Mouse (Mus musculus) E14TG2a.4 (cell line): ENCODE measurements around the gene Nphp1.

Experiments used
- H3K27me3 ChIP-seq: 2 replicates; pipeline ENCODE4 v1.6.1; 2014; ENCODE audit warnings: low read length, control low read depth; ENCODE audit not compliant: insufficient read depth
- H3K36me3 ChIP-seq: 2 replicates; pipeline ENCODE4 v1.6.1; 2014; ENCODE audit warnings: low read length, control low read depth; ENCODE audit not compliant: insufficient read depth
- H3K4me1 ChIP-seq: replicated peaks from 2 replicates; pipeline ENCODE4 v1.6.1; 2014; ENCODE audit warnings: low read depth, low read length, control low read depth
- H3K4me3 ChIP-seq: replicated peaks from 2 replicates; pipeline ENCODE4 v1.5.1; 2014; ENCODE audit warnings: mild to moderate bottlenecking, low read length
- H3K9me3 ChIP-seq: 2 replicates; pipeline ENCODE4 v1.6.1; 2014; ENCODE audit warnings: low read length, control low read depth
- CTCF ChIP-seq: conservative IDR thresholded peaks from 2 replicates; pipeline ENCODE4 v1.5.1; 2014; ENCODE audit warnings: low read length
- NANOG ChIP-seq: IDR thresholded peaks from 2 replicates; pipeline ENCODE4 v1.6.1; 2014; ENCODE audit warnings: borderline replicate concordance, low read length, mixed read lengths
- POU5F1 ChIP-seq: IDR thresholded peaks from 2 replicates; pipeline ENCODE4 v1.6.1; 2014; ENCODE audit warnings: low read length, borderline replicate concordance

The Nphp1 gene

DNA sequence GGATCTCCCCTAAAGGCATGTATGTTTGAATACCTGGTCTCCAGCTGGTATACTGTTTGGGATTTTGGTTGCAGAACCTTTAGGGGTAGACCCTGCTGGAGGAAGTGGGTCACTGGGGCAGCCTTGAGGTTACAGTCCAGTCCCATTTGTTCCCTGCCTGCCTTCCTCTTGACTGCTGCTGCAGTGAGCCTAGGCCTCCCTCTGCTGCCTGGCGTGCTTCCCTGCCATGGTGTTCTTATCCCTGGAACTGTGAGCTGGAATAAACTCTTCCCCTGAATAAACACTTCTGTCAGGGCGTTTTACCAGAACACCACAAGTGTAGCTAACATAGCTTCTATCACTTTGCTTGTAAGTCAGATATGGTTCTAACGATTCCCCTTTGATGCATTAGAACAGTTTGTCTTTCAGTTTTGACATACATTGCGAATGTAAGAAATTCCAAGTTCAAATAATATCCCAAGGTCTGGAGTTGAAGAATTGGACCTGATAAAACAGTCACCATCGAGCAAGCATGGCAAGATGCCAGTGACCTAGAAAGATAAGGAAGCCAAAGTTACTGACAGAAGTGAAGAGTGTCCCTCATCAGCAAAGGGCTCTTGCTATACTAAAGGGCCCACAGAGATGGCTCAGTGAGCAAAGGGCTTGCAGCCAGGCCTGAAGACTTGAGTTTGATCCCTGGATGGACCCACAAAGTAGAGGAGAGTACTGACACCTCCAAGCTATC lies 29.4 kb downstream of the Nphp1 start:
- Histone ChIP-seq H3K4me3 (no peak overlapping the region), H3K9me3 (no peaks in the 10 kb centered on the region), H3K4me1 (peaks cover 14% of the 10 kb centered on the region), H3K27me3 (peaks cover 11% of the 10 kb centered on the region; the same call in 1 of the 2 replicates), H3K36me3 (no peaks in the 10 kb centered on the region)
- TF ChIP-seq CTCF (no peak), POU5F1 (no peak), NANOG (no peak)

DNA sequence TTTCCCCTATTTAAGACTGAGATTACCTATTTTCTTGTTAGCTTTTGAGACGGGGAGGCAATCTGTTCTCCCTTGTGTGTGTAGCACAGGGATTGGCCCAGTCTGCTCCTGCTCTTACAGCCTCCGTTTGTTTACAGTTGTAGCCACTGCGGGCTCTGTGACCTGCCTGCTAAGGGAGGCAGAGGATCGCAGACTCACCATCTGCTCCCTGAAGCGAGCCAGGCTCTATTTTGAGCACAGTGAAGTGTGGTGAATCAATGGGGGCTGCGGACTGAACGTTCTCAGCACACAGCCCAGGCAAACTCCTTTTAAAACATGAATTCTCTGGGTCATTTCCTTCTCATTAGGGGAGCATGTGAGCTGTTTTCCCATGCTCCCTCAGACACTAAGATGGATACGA lies 31.5 kb downstream of the Nphp1 start:
- Histone ChIP-seq H3K36me3 (no peaks in the 10 kb centered on the region), H3K4me3 (no peak overlapping the region), H3K27me3 (peaks cover 11% of the 10 kb centered on the region; the same call in 1 of the 2 replicates), H3K4me1 (peaks cover 14% of the 10 kb centered on the region), H3K9me3 (no peaks in the 10 kb centered on the region)
- TF ChIP-seq POU5F1 (no peak), CTCF (no peak), NANOG (no peak)

DNA sequence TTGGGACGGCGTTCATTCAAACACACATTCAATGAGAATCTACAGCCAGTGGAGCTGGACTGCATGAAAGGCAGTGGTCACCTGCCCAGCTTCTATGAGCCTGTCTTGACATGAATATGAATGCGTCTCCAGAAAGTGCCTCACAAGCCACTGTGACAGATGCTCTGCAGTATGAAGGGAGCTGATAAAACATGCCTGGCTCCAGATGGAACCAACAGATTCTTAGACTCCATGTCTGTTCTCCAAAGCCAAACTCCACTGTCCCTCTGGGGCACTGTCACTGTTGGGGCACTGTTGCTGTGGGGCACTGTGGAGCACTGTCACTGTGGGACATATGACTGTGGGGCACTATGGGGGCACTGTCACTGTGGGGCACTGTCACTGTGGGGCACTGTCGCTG lies 34.6 kb downstream of the Nphp1 start:
- Histone ChIP-seq H3K4me3 (no peak overlapping the region), H3K27me3 (peaks cover 8% of the 10 kb centered on the region; the same call in 1 of the 2 replicates), H3K36me3 (no peaks in the 10 kb centered on the region), H3K4me1 (peaks cover 8% of the 10 kb centered on the region; the same call in 1 of the 2 replicates), H3K9me3 (no peaks in the 10 kb centered on the region)
- no peak for TF ChIP-seq CTCF
- no peak for TF ChIP-seq POU5F1
- TF ChIP-seq NANOG, result no peak

DNA sequence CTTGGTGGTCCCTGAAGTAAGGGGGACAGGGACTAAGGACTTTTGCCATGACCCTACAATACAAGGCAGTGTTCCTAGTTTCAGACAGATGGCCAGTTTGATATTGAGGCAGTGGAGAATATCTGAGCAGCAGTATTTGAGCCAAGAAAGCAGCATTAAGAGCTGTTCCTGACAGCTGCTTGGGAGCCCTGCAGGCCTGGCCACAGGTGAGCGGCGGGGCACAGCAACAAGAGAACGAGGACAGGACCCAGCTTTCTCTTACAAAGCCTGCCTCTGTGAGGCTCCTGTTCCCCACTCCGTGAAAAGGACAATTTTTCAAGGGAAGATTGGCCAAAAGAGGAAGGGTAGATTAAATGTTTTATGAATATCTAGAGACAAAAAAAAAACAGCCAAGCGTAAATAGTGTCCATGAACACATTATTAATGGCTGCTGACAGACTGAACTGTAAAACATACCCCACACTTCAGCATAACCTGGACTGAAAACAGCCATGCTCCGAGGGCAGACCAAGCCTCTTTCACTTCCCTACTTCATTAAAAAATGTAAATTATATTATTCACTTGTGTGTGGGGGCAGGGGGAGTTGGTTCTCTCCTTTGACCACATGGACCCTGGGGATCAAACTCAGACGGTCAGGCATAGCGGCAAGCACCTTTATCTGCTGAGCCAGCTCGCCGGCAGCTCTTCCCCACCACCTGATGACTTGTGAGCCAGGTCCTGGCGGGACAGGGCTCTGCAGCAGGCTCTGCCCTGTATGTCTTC lies 36.7 kb downstream of the Nphp1 start:
- no peak overlapping the region for H3K4me3 ChIP-seq
- H3K4me1 ChIP-seq, result peaks cover 16% of the 10 kb centered on the region
- TF ChIP-seq POU5F1 (no peak), NANOG (no peak), CTCF (no peak)
- H3K27me3 ChIP-seq, result 0 out of 2 replicates have a peak, but pooled peaks cover 4% of the 10 kb centered on the region
- H3K36me3 ChIP-seq, result no peaks in the 10 kb centered on the region
- H3K9me3 ChIP-seq, result no peaks in the 10 kb centered on the region

DNA sequence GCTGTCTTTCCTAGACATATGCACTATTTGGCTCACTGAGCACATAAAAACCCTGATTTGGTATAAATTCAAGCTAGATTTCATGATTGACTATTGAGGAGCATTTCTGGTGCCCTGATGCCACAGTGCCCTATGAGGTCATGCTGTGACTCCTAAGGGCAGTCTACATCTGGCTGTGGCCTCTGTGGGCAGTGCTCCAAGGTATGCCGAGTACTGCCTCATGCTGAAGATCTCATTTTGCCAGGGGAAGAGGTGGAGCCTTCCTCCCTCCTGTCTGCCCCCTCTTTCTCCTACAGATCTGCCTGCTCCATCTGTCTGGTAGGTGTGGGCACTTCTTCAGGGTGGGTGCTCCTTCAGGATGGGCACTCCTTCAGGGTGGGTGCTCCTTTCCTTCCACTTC lies 39.3 kb downstream of the Nphp1 start:
- Histone ChIP-seq H3K27me3 (0 out of 2 replicates have a peak, but pooled peaks cover 4% of the 10 kb centered on the region), H3K4me1 (peaks cover 19% of the 10 kb centered on the region), H3K36me3 (no peaks in the 10 kb centered on the region), H3K4me3 (no peak overlapping the region), H3K9me3 (no peaks in the 10 kb centered on the region)
- TF ChIP-seq NANOG, result no peak
- no peak for TF ChIP-seq POU5F1
- no peak for TF ChIP-seq CTCF

DNA sequence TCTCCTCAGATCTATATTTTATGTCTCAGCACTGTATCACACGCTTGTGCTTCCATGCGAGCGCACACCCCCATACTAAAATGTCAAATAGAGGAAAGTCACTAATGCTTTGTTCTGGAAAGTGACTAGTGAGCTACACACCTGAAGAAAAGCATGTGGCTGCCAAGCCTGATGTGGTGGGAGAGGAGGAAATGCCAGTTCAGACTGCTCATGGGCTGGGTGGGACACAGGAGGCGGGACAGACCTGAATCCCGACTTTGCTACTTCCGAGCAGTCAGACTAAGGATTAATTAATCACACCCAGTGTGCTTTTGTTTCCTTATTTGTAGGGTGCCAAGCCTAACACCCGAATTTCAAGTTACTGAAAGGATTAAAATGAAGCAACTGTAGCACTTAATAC lies 40.4 kb downstream of the Nphp1 start:
- no peak for TF ChIP-seq CTCF
- peaks cover 22% of the 10 kb centered on the region for H3K4me1 ChIP-seq
- no peaks in the 10 kb centered on the region for H3K36me3 ChIP-seq
- 0 out of 2 replicates have a peak, but pooled peaks cover 4% of the 10 kb centered on the region for H3K27me3 ChIP-seq
- no peak overlapping the region for H3K4me3 ChIP-seq
- no peaks in the 10 kb centered on the region for H3K9me3 ChIP-seq

DNA sequence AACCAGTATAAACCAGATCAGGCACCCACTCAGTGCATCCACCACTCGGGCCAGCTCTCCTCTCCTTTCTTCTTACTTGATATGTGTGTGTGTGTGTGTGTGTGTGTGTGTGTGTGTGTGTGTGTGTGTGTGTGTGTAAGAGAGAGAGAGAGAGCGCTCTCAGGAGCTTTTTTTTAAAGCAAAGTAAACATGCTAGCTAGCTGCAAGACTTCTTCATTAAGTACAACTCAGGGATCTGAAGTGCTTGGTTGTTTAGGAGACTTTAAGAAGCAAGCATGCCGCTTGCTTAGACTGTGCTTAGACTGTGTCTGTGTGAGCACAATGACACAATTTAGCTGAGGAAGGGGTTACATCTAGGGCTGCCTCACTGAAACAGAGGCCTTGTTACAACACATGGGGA lies 46.1 kb downstream of the Nphp1 start:
- no peaks in the 10 kb centered on the region for H3K27me3 ChIP-seq
- no peaks in the 10 kb centered on the region for H3K36me3 ChIP-seq
- no peaks in the 10 kb centered on the region for H3K9me3 ChIP-seq
- TF ChIP-seq POU5F1 (no peak), CTCF (no peak), NANOG (no peak)
- H3K4me1 ChIP-seq, result peaks cover 6% of the 10 kb centered on the region
- H3K4me3 ChIP-seq, result no peak overlapping the region

DNA sequence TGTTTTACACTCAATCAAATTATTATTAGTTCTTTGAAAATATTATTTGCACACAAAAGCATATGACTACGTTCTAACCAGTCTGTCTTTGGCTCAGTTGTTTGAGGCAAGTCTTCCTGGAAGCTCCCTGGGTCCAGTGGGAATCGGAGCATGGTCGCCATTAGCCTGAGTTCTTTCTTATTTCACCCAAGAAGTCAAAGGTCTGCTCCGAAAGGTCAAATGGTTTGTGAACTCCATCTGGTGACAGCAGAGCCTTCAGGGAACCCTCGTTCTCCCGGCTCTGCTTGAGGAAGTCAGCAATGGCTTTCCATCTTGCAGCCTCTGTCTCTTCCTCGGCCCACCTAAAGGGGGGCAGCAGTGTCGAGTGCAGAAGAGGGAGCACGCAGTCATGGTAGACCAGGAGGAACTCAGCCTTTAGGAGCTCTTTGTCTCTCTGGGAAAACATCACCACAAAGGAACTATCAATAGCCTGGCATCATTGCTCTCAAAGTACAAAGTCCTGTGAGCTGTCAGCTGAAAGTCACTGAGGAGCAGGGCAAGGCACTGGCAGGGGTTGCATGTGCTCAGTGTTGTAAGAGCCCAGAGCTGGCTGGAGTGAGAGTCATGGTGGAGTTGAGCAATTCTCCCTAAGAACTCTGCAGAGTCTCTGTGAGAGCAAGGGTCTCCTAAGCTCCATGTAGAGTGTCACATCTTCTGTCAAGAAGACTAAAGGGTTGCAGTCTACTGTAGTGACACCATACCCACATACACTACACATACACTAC lies 47.8 kb downstream of the Nphp1 start:
- Histone ChIP-seq H3K4me1 (peaks cover 6% of the 10 kb centered on the region), H3K36me3 (no peaks in the 10 kb centered on the region), H3K4me3 (no peak overlapping the region), H3K27me3 (no peaks in the 10 kb centered on the region), H3K9me3 (no peaks in the 10 kb centered on the region)
- no peak for TF ChIP-seq POU5F1
- TF ChIP-seq CTCF, result no peak
- TF ChIP-seq NANOG, result no peak
